In genomic region chr6:38748037-38748436, GRCm38 (mm10) we compare ENCODE assay signal across 16 mouse cellular contexts.
"Had no signal": no experiment of that assay in that cellular context is flagged by ENCODE, and none has a peak within 500 bp of the region (broad histone marks: within the 10 kb centered on the region; RNA-seq: fewer than 3 reads in every experiment).

No protein-coding gene starts in this region.

- H3K4me1 ChIP-seq: lung, embryonic 15.5 days; neural tube, embryonic 12.5 days had no signal

- H3K4me3 ChIP-seq: layer of hippocampus, adult 2 months; limb, embryonic 12.5 days; liver, embryonic 13.5 days; lung, embryonic 15.5 days; neural tube, embryonic 12.5 days had no signal

- DNase-seq: kidney, postnatal 4 days; liver; liver, embryonic 13.5 days; liver, postnatal 0 days; lung, postnatal 14 days; midbrain, embryonic 14.5 days; right cerebral cortex, postnatal 4 days; spleen, adult 18-20 months; thymus, adult 18-20 months; thymus, postnatal 14 days had no signal

- ATAC-seq: liver, postnatal 0 days had no signal

- H3K27ac ChIP-seq: kidney, postnatal 0 days; layer of hippocampus, adult 2 months; limb, embryonic 12.5 days; liver, embryonic 13.5 days; lung, embryonic 15.5 days; macrophage; neural tube, embryonic 12.5 days had no signal

- H3K9ac ChIP-seq: limb, embryonic 12.5 days; liver, embryonic 13.5 days; liver, postnatal 0 days; lung, embryonic 15.5 days; neural tube, embryonic 12.5 days had no signal

- H3K9me3 ChIP-seq: limb, embryonic 12.5 days; liver, embryonic 13.5 days; lung, embryonic 15.5 days; neural tube, embryonic 12.5 days had no signal

- H3K4me2 ChIP-seq: limb, embryonic 12.5 days; liver, embryonic 13.5 days; lung, embryonic 15.5 days; neural tube, embryonic 12.5 days had no signal

- H3K27me3 ChIP-seq: limb, embryonic 12.5 days; liver, embryonic 13.5 days; lung, embryonic 15.5 days; neural tube, embryonic 12.5 days had no signal
